Mouse (Mus musculus) heart, adult 11 months (tissue): ENCODE data around the gene Fam193b.
A peak's percentile ranks its signal among the peaks of the same experiment; 100 is the strongest.

Experiments used
- DNase-seq: peaks from one replicate; pipeline ENCODE4 v3.0.0; 2022

Fam193b gene

DNA sequence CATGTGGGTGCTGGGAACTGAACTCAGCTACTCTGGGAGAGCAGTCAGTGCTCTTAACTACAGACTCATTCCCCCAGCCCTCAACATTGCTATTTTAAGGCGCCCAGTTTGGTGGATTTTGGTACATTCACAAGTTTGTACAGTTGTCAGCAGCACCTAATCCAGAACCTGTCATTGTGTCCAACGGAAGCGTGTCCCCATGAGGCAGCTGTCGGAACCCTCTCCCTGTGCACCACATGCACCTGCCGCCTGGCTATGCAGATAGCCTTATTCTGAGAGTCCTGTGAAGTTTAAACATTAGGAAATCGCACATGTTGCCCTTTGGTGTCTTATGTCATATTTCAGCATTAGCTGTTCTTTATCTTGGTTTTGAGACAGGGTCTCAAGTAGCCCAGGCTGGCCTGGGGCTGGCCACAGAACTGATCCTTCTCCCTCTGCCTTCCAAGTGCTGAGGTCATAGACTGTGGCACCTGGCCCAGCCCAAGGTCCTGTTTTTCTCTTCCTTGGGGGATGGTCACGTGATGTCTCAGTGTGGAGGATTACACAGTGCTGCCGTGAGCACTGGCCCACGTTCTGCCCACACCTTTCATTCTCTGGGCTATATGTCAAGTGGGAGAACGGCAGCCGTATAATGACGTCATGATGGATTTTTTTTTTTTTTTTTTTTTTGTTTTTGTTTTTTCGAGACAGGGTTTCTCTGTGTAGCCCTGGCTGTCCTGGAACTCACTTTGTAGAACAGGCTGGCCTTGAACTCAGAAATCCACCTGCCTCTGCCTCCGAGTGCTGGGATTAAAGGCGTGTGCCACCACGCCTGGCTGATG is 45.0 kb downstream of the Fam193b start:
- peak; percentile 88 for DNase-seq

DNA sequence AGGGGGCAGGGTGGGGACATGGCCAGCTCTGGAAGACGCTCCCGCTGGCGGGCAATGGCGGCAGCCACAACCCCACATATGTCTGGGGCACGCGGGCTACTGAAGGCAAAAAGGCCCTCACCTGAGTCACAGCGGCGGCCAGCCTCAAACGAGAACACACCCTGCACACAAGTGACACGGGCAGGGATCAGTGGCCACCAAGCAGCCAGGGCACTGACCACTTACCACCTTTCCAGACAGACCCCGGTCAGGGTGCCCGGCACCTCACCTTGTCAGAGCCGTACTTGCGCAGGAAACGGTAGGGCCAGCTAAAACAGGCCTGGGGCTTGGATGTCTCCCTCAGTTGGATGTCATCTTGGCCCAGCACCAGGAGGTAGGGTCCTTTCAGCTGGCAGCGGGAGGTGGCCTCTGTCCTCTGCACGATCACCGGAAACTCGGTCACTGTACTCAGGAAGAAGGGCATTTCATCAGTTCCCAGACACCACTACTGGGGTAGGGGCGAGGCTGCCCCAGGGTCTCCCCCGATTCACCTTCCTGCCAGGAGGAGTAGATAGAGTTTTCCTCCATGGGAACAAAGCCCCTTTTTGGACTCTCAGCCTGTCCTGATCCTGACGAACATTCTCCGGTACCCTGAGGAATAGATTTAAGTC is 46.8 kb downstream of the Fam193b start:
- peak; percentile 91 for DNase-seq

GRCm38 (mm10) chr13:55523278-55523677 is 47.6 kb downstream of the Fam193b start:
- peak; percentile 97 for DNase-seq

DNA sequence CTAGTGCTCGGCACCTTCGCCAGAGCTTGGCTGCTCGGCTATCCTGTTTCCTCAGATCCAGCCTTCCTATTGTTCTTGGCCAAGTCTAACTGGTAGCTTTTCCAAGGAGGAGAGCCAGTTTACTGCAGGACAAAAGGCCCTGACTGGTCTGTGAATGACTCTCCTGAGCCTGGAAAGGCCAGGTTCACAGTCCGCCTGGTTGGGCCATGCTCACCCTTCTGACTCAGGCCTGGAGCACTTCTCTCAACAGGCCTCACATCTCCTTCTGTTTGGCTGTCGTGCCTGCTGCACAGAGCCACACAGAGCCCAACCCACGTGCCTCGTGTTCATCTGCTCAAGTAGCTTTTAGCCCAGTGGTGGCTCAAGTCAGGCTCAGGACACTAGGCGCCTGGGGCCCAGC is 48.2 kb downstream of the Fam193b start:
- DNase-seq: peak; percentile 96

- DNase-seq: no peak
Observed at GRCm38 (mm10) chr13:55519606-55520005, 51.3 kb downstream of the Fam193b start.

DNA sequence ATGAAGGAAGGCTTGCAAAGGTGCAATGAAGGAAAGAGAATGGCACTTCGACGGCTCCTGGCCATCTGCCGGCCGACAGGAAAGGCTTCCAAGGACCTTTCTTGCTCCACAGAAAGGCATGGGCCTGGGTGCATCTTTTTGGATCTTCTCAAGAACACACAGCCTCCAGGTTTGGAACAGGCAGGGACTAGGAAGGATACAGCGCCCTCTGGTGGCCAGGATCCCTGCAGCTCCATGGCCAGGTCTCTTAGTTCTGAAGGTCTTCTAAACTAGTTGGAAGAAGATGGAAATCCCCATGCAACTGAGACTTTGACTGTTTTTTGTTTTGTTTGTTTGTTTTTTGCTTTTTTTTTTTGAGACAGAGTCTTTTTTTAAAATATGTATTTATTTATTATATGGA is 54.0 kb downstream of the Fam193b start:
- peak; percentile 96 for DNase-seq

- peak; percentile 93 for DNase-seq
Observed at GRCm38 (mm10) chr13:55513828-55514227, 57.1 kb downstream of the Fam193b start.

GRCm38 (mm10) chr13:55513111-55513748 is 57.7 kb downstream of the Fam193b start, which contains the start of gene Pdlim7:
Gene Pdlim7, minus strand, starts transcription at chr13:55513676.
- DNase-seq: peak; percentile 99

DNA sequence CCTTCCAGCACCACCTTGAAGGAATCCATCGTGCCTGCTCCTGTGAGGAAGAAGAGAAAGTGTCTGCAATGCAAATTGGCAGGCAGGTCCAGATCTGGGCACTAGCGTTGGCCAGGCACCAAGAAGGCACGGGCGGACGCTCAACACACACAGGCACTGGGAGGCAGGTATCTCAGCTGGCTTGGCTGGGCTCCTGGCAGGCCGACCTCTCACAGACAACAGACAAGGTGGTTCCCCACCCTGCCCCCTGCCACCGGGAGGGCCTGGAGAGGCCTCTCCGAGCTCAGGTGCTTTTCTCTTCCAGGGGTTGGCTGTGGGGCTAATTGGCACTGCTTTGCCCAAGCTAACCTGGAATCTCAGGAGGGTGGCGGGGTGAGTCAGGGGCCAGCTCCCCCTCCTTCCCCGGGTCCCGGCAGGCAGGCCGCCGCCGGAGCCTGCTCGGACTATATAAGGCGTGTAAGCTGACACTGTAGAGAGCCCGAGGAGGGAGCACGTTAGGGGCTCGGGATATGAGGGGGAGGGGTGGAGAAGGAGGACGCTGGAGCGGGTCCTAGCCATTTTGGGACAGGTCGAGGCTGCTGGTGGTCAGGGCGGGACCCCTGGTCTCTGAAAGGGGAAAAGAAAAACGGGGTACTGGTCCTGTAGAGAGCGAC is 58.4 kb downstream of the Fam193b start:
- DNase-seq: peak; percentile 98

DNA sequence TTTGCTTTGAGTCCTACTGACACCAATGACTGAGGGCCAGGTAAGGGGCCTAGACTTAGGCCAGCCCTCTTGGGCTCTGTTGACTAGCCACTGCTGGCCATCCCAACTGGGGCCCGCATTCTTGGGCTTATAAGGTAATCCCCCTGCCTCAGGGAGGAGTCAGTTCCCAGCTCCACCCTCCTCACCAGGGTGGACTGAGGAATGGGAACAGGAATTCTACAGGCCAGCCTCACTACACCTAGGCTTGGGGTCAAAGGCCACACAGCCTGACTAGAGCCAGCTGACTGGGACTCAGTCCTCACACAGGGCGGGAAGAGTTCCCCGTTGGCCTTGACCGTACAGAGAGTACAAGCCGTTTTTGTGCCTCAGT is 59.4 kb downstream of the Fam193b start:
- DNase-seq: no peak

DNA sequence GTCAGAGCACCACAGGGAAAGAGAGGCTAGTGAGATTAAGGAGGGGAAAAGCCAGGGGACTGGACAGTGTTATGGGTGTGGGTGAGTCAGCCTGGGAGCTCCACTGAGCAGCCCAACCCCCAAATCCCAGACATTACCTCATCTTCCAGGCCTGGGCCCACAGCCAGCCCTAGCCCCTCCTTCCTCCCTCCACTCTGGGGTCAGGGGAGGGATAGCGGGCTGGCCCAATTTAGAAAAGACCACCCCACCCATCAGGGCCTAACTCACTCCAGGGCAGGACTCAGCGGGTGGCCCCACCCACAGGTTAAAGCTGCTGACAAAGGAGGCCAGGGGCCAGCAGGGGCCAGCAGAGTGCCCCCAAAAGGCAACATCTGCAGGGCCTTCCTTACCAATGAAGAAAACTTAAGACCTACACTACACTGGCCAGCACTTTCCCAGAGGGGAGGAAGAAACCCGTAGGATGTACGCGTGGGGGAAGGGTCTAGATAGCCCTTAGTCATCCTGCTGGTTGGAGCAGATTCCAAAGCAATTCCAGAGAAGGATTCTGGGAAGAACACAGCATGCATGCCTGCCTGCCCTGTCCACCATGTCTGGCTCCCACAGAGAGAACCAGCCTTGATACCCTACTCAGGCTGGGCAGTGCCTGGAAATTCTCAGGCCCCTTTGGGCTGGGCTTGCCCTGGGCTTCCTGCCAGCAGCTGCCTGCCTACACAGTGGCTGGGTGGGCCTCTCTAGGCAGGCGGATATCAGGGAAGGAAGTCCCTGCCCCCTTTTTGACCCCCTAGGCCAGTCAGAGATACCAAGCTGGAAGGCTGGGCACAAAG is 60.0 kb downstream of the Fam193b start:
- peak; percentile 99 for DNase-seq

GRCm38 (mm10) chr13:55510332-55510667 is 60.6 kb downstream of the Fam193b start:
- DNase-seq: no peak

DNA sequence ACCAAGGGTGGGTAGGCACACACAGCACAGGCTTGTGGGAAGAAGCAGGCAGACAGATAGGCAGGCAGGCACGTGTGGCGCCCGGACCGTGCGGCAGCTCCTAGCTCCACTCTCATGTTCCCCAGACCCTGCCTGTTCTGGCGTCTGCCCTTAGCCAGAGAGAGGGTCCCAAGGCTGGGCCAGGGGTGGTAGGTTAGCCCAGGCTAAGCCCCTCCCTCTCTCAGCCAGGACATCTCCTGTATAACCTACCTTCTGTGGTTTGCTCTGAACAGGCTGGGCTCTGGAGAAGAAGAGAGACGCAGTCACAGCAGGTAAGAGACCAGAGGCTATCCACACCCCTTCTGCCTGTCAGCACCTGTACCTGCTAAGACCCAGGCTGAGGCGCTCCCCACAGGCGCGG is 62.4 kb downstream of the Fam193b start:
- DNase-seq: peak; percentile 91

DNA sequence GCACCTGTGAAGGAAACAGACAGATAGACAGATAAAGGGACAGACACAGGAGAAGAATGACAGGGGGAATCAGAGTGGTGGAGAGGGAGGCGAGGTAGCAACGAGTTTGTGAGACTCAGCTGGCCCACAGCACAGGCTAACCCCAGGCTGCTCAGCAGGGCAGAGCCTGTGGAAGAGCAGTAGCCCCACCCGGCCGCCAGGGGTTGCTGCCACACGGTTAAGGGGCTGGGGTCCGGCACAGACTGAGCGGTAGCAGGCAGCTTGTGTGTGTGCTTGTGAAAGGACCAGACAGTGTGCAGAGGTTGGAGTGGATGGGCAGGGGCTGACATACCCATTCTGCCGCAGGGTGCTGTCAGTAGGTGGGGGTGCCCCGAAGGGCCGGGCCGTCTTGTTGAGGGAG is 63.0 kb downstream of the Fam193b start:
- DNase-seq: no peak

- no peak for DNase-seq
Observed at GRCm38 (mm10) chr13:55506697-55507096, 64.2 kb downstream of the Fam193b start.

DNA sequence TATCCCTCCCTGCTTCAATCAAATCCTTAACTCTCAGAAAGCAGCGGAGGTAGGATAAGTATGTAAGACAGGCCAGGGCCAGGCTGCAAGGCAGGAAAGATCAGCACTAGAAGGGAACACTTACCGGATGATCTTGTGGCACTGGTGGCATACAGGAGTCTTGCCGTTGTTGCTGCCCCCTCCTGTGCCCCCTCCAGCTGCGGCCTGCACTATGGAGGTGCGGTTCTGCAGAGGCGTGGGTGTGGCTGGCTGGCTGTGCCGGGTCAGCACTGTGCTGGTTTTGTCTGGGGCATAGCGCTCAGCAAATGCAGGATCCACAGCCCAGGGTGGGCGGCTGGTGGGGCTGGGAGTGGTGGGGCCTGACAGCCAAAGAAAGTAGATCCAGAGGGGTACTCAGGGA is 65.1 kb downstream of the Fam193b start:
- peak; percentile 88 for DNase-seq

GRCm38 (mm10) chr13:55504390-55504789 is 66.5 kb downstream of the Fam193b start:
- DNase-seq: no peak

GRCm38 (mm10) chr13:55502405-55502804 is 68.5 kb downstream of the Fam193b start:
- DNase-seq: no peak

- no peak for DNase-seq
Observed at GRCm38 (mm10) chr13:55500575-55500974, 70.3 kb downstream of the Fam193b start.

GRCm38 (mm10) chr13:55498906-55499305 is 72.0 kb downstream of the Fam193b start:
- no peak for DNase-seq

- DNase-seq: no peak
Observed at GRCm38 (mm10) chr13:55496661-55497060, 74.3 kb downstream of the Fam193b start.

- DNase-seq: no peak
Observed at GRCm38 (mm10) chr13:55495702-55496101, 75.2 kb downstream of the Fam193b start.
